Mouse (Mus musculus): ENCODE data around the gene Tmem135.
A peak's percentile ranks its signal among the peaks of the same experiment; 100 is the strongest.

DNA sequence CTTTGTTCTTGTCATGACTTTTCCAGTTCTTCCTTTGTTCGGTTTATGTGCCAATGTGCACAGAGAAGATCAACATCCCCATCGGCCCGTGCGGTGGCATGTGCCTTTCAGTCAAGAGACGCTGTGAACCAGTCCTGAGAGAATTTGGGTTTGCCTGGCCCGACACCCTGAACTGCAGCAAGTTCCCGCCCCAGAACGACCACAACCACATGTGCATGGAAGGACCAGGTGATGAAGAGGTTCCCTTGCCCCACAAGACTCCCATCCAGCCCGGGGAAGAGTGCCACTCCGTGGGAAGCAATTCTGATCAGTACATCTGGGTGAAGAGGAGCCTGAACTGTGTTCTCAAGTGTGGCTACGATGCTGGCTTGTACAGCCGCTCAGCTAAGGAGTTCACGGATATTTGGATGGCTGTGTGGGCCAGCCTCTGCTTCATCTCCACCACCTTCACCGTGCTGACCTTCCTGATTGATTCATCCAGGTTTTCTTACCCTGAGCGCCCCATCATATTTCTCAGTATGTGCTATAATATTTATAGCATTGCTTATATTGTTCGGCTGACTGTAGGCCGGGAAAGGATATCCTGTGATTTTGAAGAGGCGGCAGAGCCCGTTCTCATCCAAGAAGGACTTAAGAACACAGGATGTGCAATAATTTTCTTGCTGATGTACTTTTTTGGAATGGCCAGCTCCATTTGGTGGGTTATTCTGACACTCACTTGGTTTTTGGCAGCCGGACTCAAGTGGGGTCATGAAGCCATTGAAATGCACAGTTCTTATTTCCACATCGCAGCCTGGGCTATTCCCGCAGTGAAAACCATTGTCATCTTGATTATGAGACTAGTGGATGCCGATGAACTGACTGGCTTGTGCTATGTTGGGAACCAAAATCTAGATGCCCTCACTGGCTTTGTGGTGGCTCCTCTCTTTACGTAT is 3.3 kb upstream of the Tmem135 start:
- TF ChIP-seq CTCF (IDR thresholded peaks at IDR 0.05) (no peak), EP300 (IDR thresholded peaks at IDR 0.05) (peak; percentile 65)
